Mouse (Mus musculus) heart, embryonic 11.5 days (tissue): ENCODE measurements at regions not wholly inside any gene's neighbourhood (a gene's known extent, or its start where the extent isn't known, plus 50 kb on each side); places are given as distances from the start of the nearest gene placed in this dataset.

Experiments
- ATAC-seq: fragments of 200-750 bp; cut with Nextera tagmentation; replicated peaks from 2 replicates; pipeline ENCODE4 v1.8.0; 2017; ENCODE audit warnings: moderate library complexity; ENCODE audit not compliant: insufficient number of reproducible peaks, low FRiP score, low TSS enrichment
- H3K27ac ChIP-seq: fragments of 300-500 bp; sonication (generic); 2 replicates; pipeline ENCODE4 v1.5.1; 2014; ENCODE audit warnings: mild to moderate bottlenecking, low read depth, low read length
- H3K27me3 ChIP-seq: fragments of 300-500 bp; sonication (generic); 2 replicates; pipeline ENCODE4 v1.6.1; 2014; ENCODE audit warnings: mild to moderate bottlenecking, low read length, mixed read lengths; ENCODE audit not compliant: control insufficient read depth, insufficient read depth
- H3K36me3 ChIP-seq: fragments of 300-500 bp; sonication (generic); 2 replicates; pipeline ENCODE4 v1.6.1; 2014; ENCODE audit warnings: mild to moderate bottlenecking, low read length, moderate library complexity, mixed read lengths; ENCODE audit not compliant: control insufficient read depth, insufficient read depth
- H3K4me1 ChIP-seq: fragments of 300-500 bp; sonication (generic); 2 replicates; pipeline ENCODE4 v1.6.1; 2014; ENCODE audit warnings: low read length; ENCODE audit not compliant: control insufficient read depth, insufficient read depth
- H3K4me2 ChIP-seq: fragments of 300-500 bp; sonication (generic); 2 replicates; pipeline ENCODE4 v1.6.1; 2014; ENCODE audit warnings: mild to moderate bottlenecking, moderate library complexity
- H3K4me3 ChIP-seq: fragments of 300-500 bp; sonication (generic); 2 replicates; pipeline ENCODE4 v1.5.1; 2014; ENCODE audit warnings: low read depth, low read length
- H3K9ac ChIP-seq: fragments of 300-500 bp; sonication (generic); 2 replicates; pipeline ENCODE4 v1.6.1; 2014; ENCODE audit warnings: mild to moderate bottlenecking, low read depth, low read length, moderate library complexity
- H3K9me3 ChIP-seq: fragments of 300-500 bp; sonication (generic); replicated peaks from 2 replicates; pipeline ENCODE4 v1.6.1; 2016; ENCODE audit warnings: low read length; ENCODE audit not compliant: control insufficient read depth
- WGBS: fragments of 180-500 bp; shearing (Covaris S2); extraction: QIAGEN DNeasy Blood & Tissue Kit; methylation state at CpG from one replicate; pipeline ENCODE4 v1.1.7; 2014; ENCODE audit not compliant: insufficient replicate concordance; 5-methylcytosine and 5-hydroxymethylcytosine counted together

GRCm38 (mm10) chr13:39836053-39836584, 525.1 kb downstream of the Ofcc1 start:
- no peak overlapping the region for H3K4me3 ChIP-seq
- no peaks in the 10 kb centered on the region for H3K27me3 ChIP-seq
- H3K9ac ChIP-seq: no peak overlapping the region
- no peak for ATAC-seq
- H3K27ac ChIP-seq: no peak overlapping the region
- 76% methylated on average over 5 of the region's 5 CpGs for WGBS
- H3K9me3 ChIP-seq: no peaks in the 10 kb centered on the region
- no peak overlapping the region for H3K4me2 ChIP-seq
- no peaks in the 10 kb centered on the region for H3K4me1 ChIP-seq
- H3K36me3 ChIP-seq: no peaks in the 10 kb centered on the region

GRCm38 (mm10) chr13:39835302-39835701, 525.9 kb downstream of the Ofcc1 start:
- Histone ChIP-seq H3K9me3 (no peaks in the 10 kb centered on the region), H3K36me3 (no peaks in the 10 kb centered on the region), H3K9ac (no peak overlapping the region), H3K4me2 (no peak overlapping the region), H3K4me3 (no peak overlapping the region), H3K4me1 (no peaks in the 10 kb centered on the region), H3K27me3 (no peaks in the 10 kb centered on the region), H3K27ac (no peak overlapping the region)
- ATAC-seq: no peak
- WGBS: 44% methylated on average over 5 of the region's 5 CpGs

- WGBS: 72% methylated on average over 9 of the region's 9 CpGs
- Histone ChIP-seq H3K9ac (no peak overlapping the region), H3K27me3 (no peaks in the 10 kb centered on the region), H3K4me1 (no peaks in the 10 kb centered on the region), H3K36me3 (no peaks in the 10 kb centered on the region), H3K4me3 (no peak overlapping the region), H3K27ac (no peak overlapping the region), H3K9me3 (no peaks in the 10 kb centered on the region), H3K4me2 (no peak overlapping the region)
- no peak for ATAC-seq
These were observed 526.6 kb downstream of the Ofcc1 start for GRCm38 (mm10) chr13:39834521-39835245.

GRCm38 (mm10) chr13:39823965-39824555, 537.2 kb downstream of the Ofcc1 start:
- peak overlapping the region; percentile 58 for H3K9ac ChIP-seq
- H3K9me3 ChIP-seq: no peaks in the 10 kb centered on the region
- H3K4me2 ChIP-seq: peak overlapping the region; percentile 66
- peak overlapping the region; percentile 41 for H3K4me3 ChIP-seq
- no peak overlapping the region for H3K27ac ChIP-seq
- peaks cover 12% of the 10 kb centered on the region for H3K4me1 ChIP-seq
- H3K36me3 ChIP-seq: no peaks in the 10 kb centered on the region
- no peaks in the 10 kb centered on the region for H3K27me3 ChIP-seq
- no peak for ATAC-seq
- WGBS: 1% methylated on average over 20 of the region's 20 CpGs

GRCm38 (mm10) chr13:39823346-39823954, 537.8 kb downstream of the Ofcc1 start:
- ATAC-seq: 0 out of 2 replicates have a peak, but pooled peaks have one; percentile 39

GRCm38 (mm10) chr13:39774554-39774953, 586.7 kb downstream of the Ofcc1 start:
- H3K9me3 ChIP-seq: no peaks in the 10 kb centered on the region
- H3K4me3 ChIP-seq: no peak overlapping the region
- H3K36me3 ChIP-seq: no peaks in the 10 kb centered on the region
- H3K27me3 ChIP-seq: no peaks in the 10 kb centered on the region
- ATAC-seq: no peak
- WGBS: 72% methylated on average over 5 of the region's 5 CpGs
- no peak overlapping the region for H3K9ac ChIP-seq
- H3K27ac ChIP-seq: no peak overlapping the region
- no peak overlapping the region for H3K4me2 ChIP-seq
- H3K4me1 ChIP-seq: 0 out of 2 replicates have a peak, but pooled peaks cover under 1% of the 10 kb centered on the region

More at GRCm38 (mm10) chr13:39823346-39823954, 537.8 kb downstream of the Ofcc1 start:
- Histone ChIP-seq H3K4me3 (peak overlapping the region; percentile 41), H3K4me1 (peaks cover 12% of the 10 kb centered on the region), H3K4me2 (peak overlapping the region; percentile 66), H3K9ac (peak overlapping the region; percentile 10; the same call in 1 of the 2 replicates), H3K9me3 (no peaks in the 10 kb centered on the region), H3K27me3 (no peaks in the 10 kb centered on the region), H3K27ac (no peak overlapping the region), H3K36me3 (no peaks in the 10 kb centered on the region)
- WGBS: 5% methylated on average over 15 of the region's 15 CpGs

- Histone ChIP-seq H3K9me3 (no peaks in the 10 kb centered on the region), H3K27me3 (no peaks in the 10 kb centered on the region), H3K4me2 (no peak overlapping the region), H3K36me3 (no peaks in the 10 kb centered on the region), H3K9ac (no peak overlapping the region), H3K4me3 (no peak overlapping the region), H3K4me1 (0 out of 2 replicates have a peak, but pooled peaks cover 4% of the 10 kb centered on the region), H3K27ac (no peak overlapping the region)
- WGBS: 83% methylated on average over 8 of the region's 8 CpGs
- no peak for ATAC-seq
These were observed 587.1 kb downstream of the Ofcc1 start for GRCm38 (mm10) chr13:39774111-39774510.

- 18% methylated on average over 4 of the region's 4 CpGs for WGBS
- Histone ChIP-seq H3K9ac (no peak overlapping the region), H3K4me2 (no peak overlapping the region), H3K36me3 (no peaks in the 10 kb centered on the region), H3K4me1 (0 out of 2 replicates have a peak, but pooled peaks cover 4% of the 10 kb centered on the region), H3K27ac (no peak overlapping the region), H3K4me3 (no peak overlapping the region), H3K9me3 (no peaks in the 10 kb centered on the region), H3K27me3 (no peaks in the 10 kb centered on the region)
- no peak for ATAC-seq
These were observed 592.0 kb downstream of the Ofcc1 start for GRCm38 (mm10) chr13:39769228-39769627.
